Mouse (Mus musculus) bone marrow, adult 2 months (tissue): ENCODE data around the gene Ostn.

Experiments used
- CTCF ChIP-seq: fragments of 200-500 bp; IDR thresholded peaks from 2 replicates; pipeline ENCODE4 v1.5.1; 2011; ENCODE audit warnings: low read length, control low read depth; ENCODE audit not compliant: control insufficient read depth, insufficient read depth
- POLR2A ChIP-seq: fragments of 200-500 bp; IDR thresholded peaks from 2 replicates; pipeline ENCODE4 v1.6.1; 2011; ENCODE audit warnings: low read depth, mild to moderate bottlenecking, control low read depth, low read length, borderline replicate concordance; ENCODE audit not compliant: control insufficient read depth

- TF ChIP-seq CTCF (no peak), POLR2A (no peak)
Observed at GRCm38 (mm10) chr16:27396951-27397350, 89.7 kb downstream of the Ostn start.
